Mouse (Mus musculus) A20 (cell line): Measurements from ENCODE around the gene Accsl.
A peak's percentile ranks its signal among the peaks of the same experiment; 100 is the strongest.

Source experiments
- DNase-seq: peaks from one replicate; pipeline ENCODE4 v3.0.0-alpha.2; 2011; ENCODE audit warnings: low read depth, low spot score

Gene Accsl

GRCm38 (mm10) chr2:93809931-93810330 lies 59.0 kb downstream of the Accsl start:
- DNase-seq, result peak; percentile 57

- DNase-seq, result no peak
Measured at GRCm38 (mm10) chr2:93808071-93808470, 60.9 kb downstream of the Accsl start.

- DNase-seq, result no peak
Measured at GRCm38 (mm10) chr2:93807440-93807839, 61.5 kb downstream of the Accsl start.

GRCm38 (mm10) chr2:93806487-93807201 lies 62.3 kb downstream of the Accsl start:
- DNase-seq, result no peak

GRCm38 (mm10) chr2:93805523-93805922 lies 63.4 kb downstream of the Accsl start:
- no peak for DNase-seq
